Comparison of ENCODE assay signal across 20 mouse cellular contexts in the genomic region with DNA sequence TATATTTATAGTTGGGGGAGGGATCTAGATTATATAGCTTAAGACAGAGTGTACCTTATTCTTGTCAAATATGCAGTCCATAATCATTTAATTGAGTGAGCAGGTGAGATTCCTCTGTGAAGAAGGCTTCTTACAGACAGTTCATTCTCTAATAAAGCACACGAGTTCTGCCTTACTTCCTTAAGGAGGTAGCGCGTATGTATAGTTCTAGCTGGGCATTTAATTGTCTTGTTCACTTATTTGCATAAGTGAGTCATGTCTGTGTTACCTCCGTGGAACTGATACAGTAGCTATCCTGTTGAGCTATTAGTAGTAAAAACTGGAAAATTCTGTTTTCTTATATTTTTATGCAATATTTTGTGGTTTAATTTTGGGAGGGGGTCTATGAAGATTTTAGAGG. TPM values are rescaled to one million over a fixed set of nuclear protein-coding genes. Genes with fewer than 3 reads are reported as not detected.
"Had no signal": no experiment of that assay in that cellular context is flagged by ENCODE, and none has a peak within 500 bp of the region (broad histone marks: within the 10 kb centered on the region; RNA-seq: fewer than 3 reads in every experiment).

No protein-coding gene starts in this region.

- H3K36me3 ChIP-seq: limb, embryonic 15.5 days; liver, embryonic 12.5 days; liver, embryonic 15.5 days had no signal

- H3K4me2 ChIP-seq: limb, embryonic 12.5 days; limb, embryonic 15.5 days; liver, embryonic 12.5 days; midbrain, embryonic 11.5 days had no signal

- DNase-seq: kidney, adult 18-20 months; left cerebral cortex, postnatal 4 days; lung, adult 2 months; lung, postnatal 14 days; lung, postnatal 4 days; midbrain, embryonic 14.5 days; right cerebral cortex, adult 18-20 months; right cerebral cortex, postnatal 14 days; right cerebral cortex, postnatal 4 days; spleen, adult 18-20 months; thymus, adult 18-20 months; thymus, postnatal 14 days; thymus, postnatal 4 days had no signal

- H3K9me3 ChIP-seq: limb, embryonic 12.5 days; limb, embryonic 15.5 days; liver, embryonic 12.5 days; liver, embryonic 15.5 days had no signal

- ATAC-seq: liver, embryonic 12.5 days had no signal

- H3K4me3 ChIP-seq: limb, embryonic 12.5 days; limb, embryonic 15.5 days; liver, embryonic 12.5 days; liver, embryonic 15.5 days had no signal

- H3K27ac ChIP-seq: kidney, postnatal 0 days; limb, embryonic 12.5 days; limb, embryonic 15.5 days; liver, embryonic 12.5 days; liver, embryonic 15.5 days had no signal

- H3K27me3 ChIP-seq: limb, embryonic 15.5 days; liver, embryonic 15.5 days had no signal

- H3K9ac ChIP-seq: limb, embryonic 12.5 days; limb, embryonic 15.5 days; liver, embryonic 12.5 days; liver, embryonic 15.5 days had no signal

RNA-seq across cellular contexts. Expression of gene Fat1, which starts 40.4 kb away (rescaled TPM):
- total RNA-seq: megakaryocyte progenitor cell, adult 5-6 weeks had no signal
